Mouse (Mus musculus) embryonic stem cell, embryonic (primary cell): ENCODE results near the gene Usp1.

Source experiments
- CTCF ChIA-PET, 4 experiments: fragments of 300-600 bp in 2 of 4; fragments of 350-600 bp in 2 of 4; sonication (Branson Sonifier 250); formaldehyde crosslinking; loops; one replicate each; lab custom pipeline; 2022; ENCODE audit warnings: inconsistent platforms in 2 of 4; lab: Charles Lee
- POLR2A ChIA-PET, 4 experiments: fragments of 300-600 bp in 2 of 4; fragments of 350-600 bp in 2 of 4; sonication (Branson Sonifier 250); formaldehyde crosslinking; loops; one replicate each; lab custom pipeline; 2022; ENCODE audit warnings: antibody characterized with exemption in 4 of 4, inconsistent platforms in 1 of 4; lab: Charles Lee

Gene Usp1

GRCm38 (mm10) chr4:98923568-98924070 lies at the start of gene Usp1:
Gene Usp1 (plus strand): TSS chr4:98923810.
- ChIA-PET CTCF (interaction anchor here (0.6 to 1.8 kb wide), 21 partner anchors 15 to 887 kb away, joined by 3 to 20 read pairs (median 4); no protein-coding TSS in a partner anchor), POLR2A (interaction anchor here (0.6 to 3.4 kb wide), 169 partner anchors 8 to 1863 kb away, joined by 3 to 97 read pairs (median 4); partner anchors contain the start of genes Kank4 (in 3 of the 4), L1td1 (in 3 of the 4), Atg4c (in 2 of the 4) and Dock7 (in 2 of the 4))

- ChIA-PET CTCF (interaction anchor here in 3 of 4 experiments (0.6 to 1.6 kb wide), 11 partner anchors 17 to 164 kb away, joined by 3 to 11 read pairs (median 4); no protein-coding TSS in a partner anchor), POLR2A (interaction anchor here in 3 of 4 experiments (0.6 to 2.8 kb wide), 33 partner anchors 9 to 553 kb away, joined by 3 to 26 read pairs (median 5); partner anchors contain the start of genes Usp1 (in 2 of the 3), Kank4 (in 1 of the 3) and L1td1 (in 1 of the 3))
Measured at GRCm38 (mm10) chr4:98882706-98883105, 40.9 kb upstream of the Usp1 start.

- CTCF ChIA-PET: interaction anchor here in 2 of 4 experiments (1.0 to 3.6 kb wide), 7 partner anchors 139 to 164 kb away, joined by 3 to 21 read pairs (median 5); no protein-coding TSS in a partner anchor
- POLR2A ChIA-PET: interaction anchor here in 2 of 4 experiments (0.7 to 2.5 kb wide), 17 partner anchors 9 to 164 kb away, joined by 3 to 12 read pairs (median 5); partner anchors contain the start of gene Kank4 (in 1 of the 2)
Measured at GRCm38 (mm10) chr4:98886377-98886776, 37.2 kb upstream of the Usp1 start.

GRCm38 (mm10) chr4:98887148-98887547 lies 36.5 kb upstream of the Usp1 start:
- ChIA-PET POLR2A (interaction anchor here in 2 of 4 experiments (0.6 to 2.4 kb wide), 13 partner anchors 24 to 177 kb away, joined by 3 to 12 read pairs (median 5); partner anchors contain the start of gene Kank4 (in 1 of the 2)), CTCF (interaction anchor here in 3 of 4 experiments (0.5 to 3.6 kb wide), 6 partner anchors 53 to 162 kb away, joined by 3 to 21 read pairs (median 4); no protein-coding TSS in a partner anchor)

- CTCF ChIA-PET: no interaction called here
- POLR2A ChIA-PET: interaction anchor here in 2 of 4 experiments (0.9 to 1.4 kb wide), 5 partner anchors 10 to 182 kb away, joined by 3 to 6 read pairs (median 3); no protein-coding TSS in a partner anchor
Measured at GRCm38 (mm10) chr4:98910246-98910645, 13.4 kb upstream of the Usp1 start.

GRCm38 (mm10) chr4:98917724-98918123 lies 5.9 kb upstream of the Usp1 start:
- ChIA-PET POLR2A (interaction anchor here in 3 of 4 experiments (0.6 to 1.8 kb wide), 9 partner anchors 14 to 196 kb away, joined by 3 to 7 read pairs (median 3); no protein-coding TSS in a partner anchor), CTCF (interaction anchor here in 3 of 4 experiments (0.5 to 1.7 kb wide), 5 partner anchors 15 to 209 kb away, joined by 3 to 9 read pairs (median 3); no protein-coding TSS in a partner anchor)

- POLR2A ChIA-PET: interaction anchor here in 3 of 4 experiments (0.6 to 1.8 kb wide), 8 partner anchors 14 to 197 kb away, joined by 3 to 7 read pairs (median 3); no protein-coding TSS in a partner anchor
Measured at GRCm38 (mm10) chr4:98918204-98918603, 5.4 kb upstream of the Usp1 start.

GRCm38 (mm10) chr4:98920896-98921295 lies 2.7 kb upstream of the Usp1 start:
- CTCF ChIA-PET: no interaction called here
- POLR2A ChIA-PET: interaction anchor here in 2 of 4 experiments (0.6 to 3.4 kb wide), 3 partner anchors 8 to 259 kb away, joined by 3 to 12 read pairs (median 4); no protein-coding TSS in a partner anchor

More at GRCm38 (mm10) chr4:98918204-98918603, 5.4 kb upstream of the Usp1 start:
- CTCF ChIA-PET: interaction anchor here in 2 of 4 experiments (0.6 to 1.7 kb wide), 5 partner anchors 16 to 195 kb away, joined by 3 to 6 read pairs (median 3); no protein-coding TSS in a partner anchor

- POLR2A ChIA-PET: interaction anchor here (1.1 to 3.4 kb wide), 46 partner anchors 9 to 377 kb away, joined by 3 to 97 read pairs (median 8); partner anchors contain the start of genes L1td1 (in 3 of the 4), Atg4c (in 1 of the 4) and Kank4 (in 1 of the 4)
- CTCF ChIA-PET: interaction anchor here in 2 of 4 experiments (0.7 to 1.8 kb wide), 3 partner anchors 196 to 198 kb away, joined by 4 to 18 read pairs (median 18); no protein-coding TSS in a partner anchor
Measured at GRCm38 (mm10) chr4:98922061-98922642, 1.5 kb upstream of the Usp1 start.

GRCm38 (mm10) chr4:98922643-98923567 lies 705 bp upstream of the Usp1 start:
- CTCF ChIA-PET: interaction anchor here (0.6 to 1.8 kb wide), 23 partner anchors 15 to 888 kb away, joined by 3 to 20 read pairs (median 4); no protein-coding TSS in a partner anchor
- POLR2A ChIA-PET: interaction anchor here (0.6 to 3.4 kb wide), 174 partner anchors 8 to 1862 kb away, joined by 3 to 97 read pairs (median 4); partner anchors contain the start of genes Kank4 (in 3 of the 4), L1td1 (in 3 of the 4), Atg4c (in 2 of the 4) and Dock7 (in 2 of the 4)

GRCm38 (mm10) chr4:98924071-98924905 lies 678 bp downstream of the Usp1 start:
- CTCF ChIA-PET: interaction anchor here in 2 of 4 experiments (0.7 to 1.2 kb wide), 6 partner anchors 14 to 288 kb away, joined by 3 to 20 read pairs (median 3); no protein-coding TSS in a partner anchor
- POLR2A ChIA-PET: interaction anchor here (0.6 to 3.4 kb wide), 45 partner anchors 10 to 791 kb away, joined by 3 to 97 read pairs (median 5); partner anchors contain the start of genes L1td1 (in 3 of the 4), Kank4 (in 2 of the 4), Alg6 (in 1 of the 4) and Atg4c (in 1 of the 4)

GRCm38 (mm10) chr4:98924906-98925178 lies 1.2 kb downstream of the Usp1 start:
- CTCF ChIA-PET: interaction anchor here in 2 of 4 experiments (0.5 to 1.0 kb wide), 4 partner anchors 15 to 200 kb away, joined by 3 to 6 read pairs (median 4); partner anchors contain the start of gene L1td1 (in 1 of the 2)
- POLR2A ChIA-PET: interaction anchor here in 3 of 4 experiments (0.6 to 2.9 kb wide), 25 partner anchors 9 to 790 kb away, joined by 3 to 24 read pairs (median 4); partner anchors contain the start of genes Alg6 (in 1 of the 3) and Dock7 (in 1 of the 3)

GRCm38 (mm10) chr4:98925250-98925781 lies 1.7 kb downstream of the Usp1 start:
- CTCF ChIA-PET: interaction anchor here in 1 of 4 experiments (0.5 to 1.0 kb wide), 3 partner anchors 18 to 200 kb away, joined by 3 to 6 read pairs (median 4); partner anchors contain the start of gene L1td1

GRCm38 (mm10) chr4:98936036-98936435 lies 12.4 kb downstream of the Usp1 start:
- ChIA-PET POLR2A (interaction anchor here in 3 of 4 experiments (1.1 to 1.9 kb wide), 4 partner anchors 12 to 214 kb away, joined by 3 to 5 read pairs (median 4); partner anchors contain the start of gene Usp1 (in 1 of the 3)), CTCF (no interaction called here)

More at GRCm38 (mm10) chr4:98925250-98925781, 1.7 kb downstream of the Usp1 start:
- POLR2A ChIA-PET: interaction anchor here in 3 of 4 experiments (0.6 to 2.9 kb wide), 22 partner anchors 9 to 790 kb away, joined by 3 to 14 read pairs (median 4); partner anchors contain the start of genes Alg6 (in 1 of the 3) and Dock7 (in 1 of the 3)

- POLR2A ChIA-PET: interaction anchor here in 3 of 4 experiments (0.7 to 3.3 kb wide), 8 partner anchors 11 to 334 kb away, joined by 3 to 20 read pairs (median 6); partner anchors contain the start of gene Usp1 (in 1 of the 3)
- CTCF ChIA-PET: interaction anchor here (0.6 to 2.0 kb wide), 12 partner anchors 10 to 251 kb away, joined by 3 to 8 read pairs (median 4); partner anchors contain the start of gene Usp1 (in 1 of the 4)
Measured at GRCm38 (mm10) chr4:98938210-98938609, 14.6 kb downstream of the Usp1 start.
